Mouse (Mus musculus) heart, postnatal 0 days (tissue): ENCODE measurements around the gene Adamts16. TPM values are rescaled to one million over a fixed set of nuclear protein-coding genes. Genes with fewer than 3 reads are reported as not detected.

ENCODE experiments used
- ATAC-seq: fragments of 200-750 bp; cut with Nextera tagmentation; 2 replicates; pipeline ENCODE4 v1.8.0; 2017; ENCODE audit warnings: low read depth, moderate number of reproducible peaks, moderate library complexity; ENCODE audit not compliant: insufficient read depth
- DNase-seq: peaks from one replicate; pipeline ENCODE4 v3.0.0-alpha.2; 2016; ENCODE audit warnings: low spot score
- H3K27ac ChIP-seq: fragments of 300-500 bp; sonication (generic); 2 replicates; pipeline ENCODE4 v1.5.1; 2014; ENCODE audit warnings: low read depth, mild to moderate bottlenecking
- H3K27me3 ChIP-seq: fragments of 300-500 bp; sonication (generic); 2 replicates; pipeline ENCODE4 v1.6.1; 2014; ENCODE audit warnings: low read length, mixed read lengths; ENCODE audit not compliant: control insufficient read depth, insufficient read depth
- H3K36me3 ChIP-seq: fragments of 300-500 bp; sonication (generic); replicated peaks from 2 replicates; pipeline ENCODE4 v1.6.1; 2014; ENCODE audit warnings: low read length, mixed read lengths; ENCODE audit not compliant: control insufficient read depth, insufficient read depth
- H3K4me1 ChIP-seq: fragments of 300-500 bp; sonication (generic); 2 replicates; pipeline ENCODE4 v1.6.1; 2014; ENCODE audit warnings: antibody characterized with exemption; ENCODE audit not compliant: control insufficient read depth, insufficient read depth
- H3K4me2 ChIP-seq: fragments of 300-500 bp; sonication (generic); 2 replicates; pipeline ENCODE4 v1.6.1; 2014; ENCODE audit warnings: low read depth, mild to moderate bottlenecking, low read length, moderate library complexity
- H3K4me3 ChIP-seq: fragments of 300-500 bp; sonication (generic); 2 replicates; pipeline ENCODE4 v1.5.1; 2014; ENCODE audit warnings: low read depth, low read length
- H3K9ac ChIP-seq: fragments of 300-500 bp; sonication (generic); replicated peaks from 2 replicates; pipeline ENCODE4 v1.6.1; 2014; ENCODE audit warnings: low read depth, low read length, mixed read lengths
- H3K9me3 ChIP-seq: fragments of 300-500 bp; sonication (generic); replicated peaks from 2 replicates; pipeline ENCODE4 v1.6.1; 2016; ENCODE audit warnings: low read length; ENCODE audit not compliant: control insufficient read depth
- CTCF ChIP-seq: IDR thresholded peaks from 2 replicates; pipeline ENCODE4 v1.5.1; 2016; ENCODE audit warnings: antibody characterized with exemption, control low read depth, low read depth
- EP300 ChIP-seq: IDR thresholded peaks from 2 replicates; pipeline ENCODE4 v1.6.1; 2016; ENCODE audit warnings: antibody characterized with exemption, low read depth
- WGBS: fragments of 180-500 bp; shearing (Covaris S2); extraction: QIAGEN DNeasy Blood & Tissue Kit; methylation state at CpG from one replicate; pipeline ENCODE4 v1.1.7; 2014; 5-methylcytosine and 5-hydroxymethylcytosine counted together
- polyA plus RNA-seq: library from polyadenylated mRNA; unstranded; fragments of >200 nt; fragmentation: Nextera tagmentation; extraction: Ambion mirVana; gene quantifications from 2 replicates; pipeline ENCODE4 v1.2.1, GENCODE M21; 2015
- total RNA-seq: library from RNA; depleted of rRNA; stranded (reverse); fragments of >200 nt; gene quantifications from 2 replicates; pipeline ENCODE4 v1.2.3, GENCODE M21; 2014; ENCODE audit warnings: low replicate concordance

The Adamts16 gene
- total and polyA plus RNA-seq, 2 experiments from 2014 or later: 0.05 to 0.57 TPM

GRCm38 (mm10) chr13:70718814-70719213 is 122.8 kb downstream of the Adamts16 start:
- no peak overlapping the region for H3K27ac ChIP-seq
- H3K36me3 ChIP-seq: no peaks in the 10 kb centered on the region
- no peak overlapping the region for H3K4me3 ChIP-seq
- H3K9me3 ChIP-seq: no peaks in the 10 kb centered on the region
- H3K27me3 ChIP-seq: no peaks in the 10 kb centered on the region
- 69% methylated on average over 2 of the region's 2 CpGs for WGBS
- ATAC-seq (no peak), DNase-seq (no peak)
- H3K9ac ChIP-seq: no peak overlapping the region
- TF ChIP-seq EP300 (no peak), CTCF (no peak)
- H3K4me1 ChIP-seq: no peaks in the 10 kb centered on the region
- H3K4me2 ChIP-seq: no peak overlapping the region

GRCm38 (mm10) chr13:70716022-70716421 is 125.6 kb downstream of the Adamts16 start:
- no peak overlapping the region for H3K4me2 ChIP-seq
- 53% methylated on average over 5 of the region's 5 CpGs for WGBS
- H3K9me3 ChIP-seq: no peaks in the 10 kb centered on the region
- H3K27me3 ChIP-seq: no peaks in the 10 kb centered on the region
- H3K4me3 ChIP-seq: no peak overlapping the region
- H3K36me3 ChIP-seq: no peaks in the 10 kb centered on the region
- H3K4me1 ChIP-seq: no peaks in the 10 kb centered on the region
- ATAC-seq (no peak), DNase-seq (no peak)
- no peak overlapping the region for H3K9ac ChIP-seq
- H3K27ac ChIP-seq: no peak overlapping the region
- TF ChIP-seq CTCF (peak; percentile 35), EP300 (no peak)

GRCm38 (mm10) chr13:70714081-70714775 is 127.4 kb downstream of the Adamts16 start:
- WGBS: 81% methylated on average over 7 of the region's 7 CpGs
- Histone ChIP-seq H3K9ac (no peak overlapping the region), H3K27me3 (no peaks in the 10 kb centered on the region)

GRCm38 (mm10) chr13:70713331-70713730 is 128.3 kb downstream of the Adamts16 start:
- H3K27me3 ChIP-seq: no peaks in the 10 kb centered on the region
- no peak overlapping the region for H3K4me2 ChIP-seq
- TF ChIP-seq CTCF (no peak), EP300 (no peak)
- no peak overlapping the region for H3K27ac ChIP-seq
- ATAC-seq (no peak), DNase-seq (no peak)
- no peaks in the 10 kb centered on the region for H3K36me3 ChIP-seq
- no peaks in the 10 kb centered on the region for H3K4me1 ChIP-seq
- H3K9ac ChIP-seq: no peak overlapping the region
- 64% methylated on average over 5 of the region's 5 CpGs for WGBS
- no peak overlapping the region for H3K4me3 ChIP-seq
- H3K9me3 ChIP-seq: no peaks in the 10 kb centered on the region

More at GRCm38 (mm10) chr13:70714081-70714775, 127.4 kb downstream of the Adamts16 start:
- Histone ChIP-seq H3K4me3 (no peak overlapping the region), H3K27ac (no peak overlapping the region), H3K9me3 (no peaks in the 10 kb centered on the region), H3K4me1 (no peaks in the 10 kb centered on the region), H3K4me2 (no peak overlapping the region), H3K36me3 (no peaks in the 10 kb centered on the region)
- TF ChIP-seq EP300: no peak
- TF ChIP-seq CTCF: no peak
- ATAC-seq: no peak
- DNase-seq: no peak

- Histone ChIP-seq H3K9me3 (no peaks in the 10 kb centered on the region), H3K4me1 (no peaks in the 10 kb centered on the region), H3K36me3 (no peaks in the 10 kb centered on the region), H3K27ac (no peak overlapping the region), H3K27me3 (no peaks in the 10 kb centered on the region), H3K4me3 (no peak overlapping the region), H3K4me2 (no peak overlapping the region), H3K9ac (no peak overlapping the region)
- no peak for DNase-seq
- no peak for ATAC-seq
- WGBS: 80% methylated on average over 5 of the region's 5 CpGs
- TF ChIP-seq CTCF (no peak), EP300 (no peak)
Observed at GRCm38 (mm10) chr13:70707158-70707854, 134.3 kb downstream of the Adamts16 start.

- WGBS: 14% methylated on average over 4 of the region's 4 CpGs
- H3K27ac ChIP-seq: no peak overlapping the region
- no peak for TF ChIP-seq CTCF
- no peak for TF ChIP-seq EP300
- H3K9me3 ChIP-seq: no peaks in the 10 kb centered on the region
- ATAC-seq (no peak), DNase-seq (no peak)
- H3K4me2 ChIP-seq: no peak overlapping the region
- no peaks in the 10 kb centered on the region for H3K4me1 ChIP-seq
- H3K4me3 ChIP-seq: no peak overlapping the region
- no peaks in the 10 kb centered on the region for H3K36me3 ChIP-seq
- no peak overlapping the region for H3K9ac ChIP-seq
- no peaks in the 10 kb centered on the region for H3K27me3 ChIP-seq
Observed at GRCm38 (mm10) chr13:70702904-70703303, 138.7 kb downstream of the Adamts16 start.
